Mouse (Mus musculus): ENCODE measurements around the gene Cfb.

Gene Cfb

GRCm38 (mm10) chr17:34883332-34883731 is 21.0 kb upstream of the Cfb start:
- DNase-seq, result no peak

GRCm38 (mm10) chr17:34881683-34882310 is 19.5 kb upstream of the Cfb start, which contains the start of gene Gm20547:
Gene Gm20547, minus strand, starts transcription at chr17:34882042.
- DNase-seq, result no peak

GRCm38 (mm10) chr17:34881166-34881565 is 18.8 kb upstream of the Cfb start:
- DNase-seq, result no peak

- no peak for DNase-seq
These were observed 17.1 kb upstream of the Cfb start, which contains the start of gene Zbtb12 for GRCm38 (mm10) chr17:34879336-34879879. Gene Zbtb12, plus strand, starts transcription at chr17:34879483.

- no peak for DNase-seq
These were observed 12.0 kb upstream of the Cfb start for GRCm38 (mm10) chr17:34874321-34874720.

- DNase-seq, result no peak
These were observed 3.7 kb upstream of the Cfb start for GRCm38 (mm10) chr17:34865981-34866380.

GRCm38 (mm10) chr17:34861704-34862415 is 458 bp downstream of the Cfb start:
- DNase-seq, result no peak

- DNase-seq, result no peak
These were observed 1.8 kb downstream of the Cfb start for GRCm38 (mm10) chr17:34860514-34860913.

- DNase-seq, result no peak
These were observed 3.6 kb downstream of the Cfb start for GRCm38 (mm10) chr17:34858670-34859069.

GRCm38 (mm10) chr17:34855825-34856224 is 6.5 kb downstream of the Cfb start:
- DNase-seq, result no peak

GRCm38 (mm10) chr17:34854761-34855160 is 7.6 kb downstream of the Cfb start:
- DNase-seq, result no peak

GRCm38 (mm10) chr17:34853511-34853910 is 8.8 kb downstream of the Cfb start:
- DNase-seq, result no peak

- no peak for DNase-seq
These were observed 11.7 kb downstream of the Cfb start for GRCm38 (mm10) chr17:34850517-34851125.

- peak; percentile 97 for DNase-seq
These were observed 12.4 kb downstream of the Cfb start, which contains the start of the genes Skiv2l and Nelfe for GRCm38 (mm10) chr17:34849722-34850516. Gene Skiv2l, minus strand, starts transcription at chr17:34850210. Gene Nelfe, plus strand, starts transcription at chr17:34850391.

GRCm38 (mm10) chr17:34847615-34848014 is 14.7 kb downstream of the Cfb start:
- DNase-seq, result no peak

- DNase-seq, result no peak
These were observed 15.1 kb downstream of the Cfb start for GRCm38 (mm10) chr17:34847192-34847591.

GRCm38 (mm10) chr17:34844884-34845283 is 17.4 kb downstream of the Cfb start:
- no peak for DNase-seq

GRCm38 (mm10) chr17:34840736-34841307 is 21.5 kb downstream of the Cfb start:
- DNase-seq, result no peak

GRCm38 (mm10) chr17:34838785-34839184 is 23.5 kb downstream of the Cfb start:
- no peak for DNase-seq

- no peak for DNase-seq
These were observed 24.6 kb downstream of the Cfb start for GRCm38 (mm10) chr17:34837464-34838324.

- peak; percentile 94 for DNase-seq
These were observed 25.5 kb downstream of the Cfb start, which contains the start of the genes Stk19 and Dxo for GRCm38 (mm10) chr17:34836856-34837221. Gene Stk19, minus strand, starts transcription at chr17:34836945. Gene Dxo, plus strand, starts transcription at chr17:34837019.
